In the genomic region with DNA sequence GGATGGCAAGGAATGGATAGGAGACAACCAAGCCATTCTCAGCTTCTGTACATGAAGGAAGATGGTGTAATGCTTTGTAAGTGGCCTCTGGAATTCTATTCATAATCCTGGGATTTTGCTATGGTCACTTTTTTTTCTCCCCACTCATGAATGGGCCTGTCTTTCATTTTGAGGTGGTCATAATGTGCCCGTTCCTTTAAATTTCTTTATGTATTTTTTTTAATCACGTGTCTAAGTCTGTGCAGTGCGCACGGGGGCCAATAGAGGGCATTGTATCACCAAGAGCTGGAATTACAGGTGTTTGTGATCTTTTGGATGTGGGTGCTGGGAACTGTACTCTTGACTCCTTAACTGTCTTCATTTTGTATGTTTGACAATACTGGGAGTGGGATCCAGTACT, we compare ENCODE assay signal across 8 mouse cellular contexts. TPM values are rescaled to one million over a fixed set of nuclear protein-coding genes. Genes with fewer than 3 reads are reported as not detected.
A peak's percentile ranks its signal among the peaks of the same experiment; 100 is the strongest.
DNase-seq lines count a peak whose midpoint lies in the region; ATAC-seq and TF ChIP-seq lines count a peak whose summit lies in the region.

No protein-coding gene starts in this region.

- peak; percentile 87 for DNase-seq in MEL (ENCODE audit: low read depth, low spot score)
- peak; percentile 50 for DNase-seq in cerebellum, adult 9-11 months
- DNase-seq in heart, adult 2 months, result peak; percentile 38 to 57
- DNase-seq in kidney, adult 9 months, result peak; percentile 72
- DNase-seq in lung, adult 18-20 months, result peak; percentile 46 to 58

- H3K4me2 ChIP-seq in neural tube, embryonic 15.5 days, result peak overlapping the region; percentile 90

- peak overlapping the region; percentile 100 for H3K4me3 ChIP-seq in erythroblast, embryonic 14.5 days (replicated peaks)
- peak overlapping the region; percentile 71 to 81 for H3K4me3 ChIP-seq in MEL (ENCODE audit: control insufficient read depth in 1 of 2, insufficient read depth in 1 of 2, low read depth in 2 of 2, low read length in 2 of 2)
- H3K4me3 ChIP-seq in heart, adult 2 months, result peak overlapping the region; percentile 64
- peak overlapping the region; percentile 86 for H3K4me3 ChIP-seq in neural tube, embryonic 15.5 days (replicated peaks)

- H3K36me3 ChIP-seq in erythroblast, embryonic 14.5 days (ENCODE audit: control insufficient read depth), result peaks cover 64% of the 10 kb centered on the region
- peaks cover 10 to 26% of the 10 kb centered on the region in 2 experiments for H3K36me3 ChIP-seq in MEL (ENCODE audit: control insufficient read depth in 1 of 2, insufficient read depth in 2 of 2, low read length in 2 of 2)
- no peaks in the 10 kb centered on the region for H3K36me3 ChIP-seq in heart, adult 2 months (ENCODE audit: control insufficient read depth, insufficient read depth, low read length)
- no peaks in the 10 kb centered on the region for H3K36me3 ChIP-seq in neural tube, embryonic 15.5 days

- no peaks in the 10 kb centered on the region for H3K9me3 ChIP-seq in erythroblast, embryonic 14.5 days (ENCODE audit: control insufficient read depth, low read length)
- no peaks in the 10 kb centered on the region for H3K9me3 ChIP-seq in MEL (replicated peaks; ENCODE audit: insufficient read depth, low read length)
- no peaks in the 10 kb centered on the region for H3K9me3 ChIP-seq in neural tube, embryonic 15.5 days (replicated peaks)

- TF ChIP-seq CTCF in MEL (IDR thresholded peaks at IDR 0.05 in 2 of 3, conservative IDR thresholded peaks at IDR 0.05 in 1 of 3; ENCODE audit: control insufficient read depth in 1 of 3, insufficient read depth in 1 of 3, low read depth in 2 of 3, low read length in 3 of 3, poor library complexity in 1 of 3, severe bottlenecking in 1 of 3), result peak; percentile 64 to 74 (median 70)
- TF ChIP-seq CTCF in heart, adult 2 months (IDR thresholded peaks at IDR 0.05), result peak; percentile 77

- intact Hi-C loops in heart, adult 2 months (cut with DNase I), result loop anchor here (2.0 to 5.0 kb wide), 4 partner anchors 14 to 367 kb away; partner anchors contain the start of genes Ttc28 and Ulk1

- peak overlapping the region; percentile 97 for H3K27ac ChIP-seq in MEL (ENCODE audit: control insufficient read depth, low read depth, low read length)
- H3K27ac ChIP-seq in heart, adult 2 months, result peak overlapping the region; percentile 88
- peak overlapping the region; percentile 58; the same call in 1 of the 2 replicates for H3K27ac ChIP-seq in neural tube, embryonic 15.5 days (replicated peaks)

- no peaks in the 10 kb centered on the region for H3K27me3 ChIP-seq in erythroblast, embryonic 14.5 days (ENCODE audit: control insufficient read depth)
- H3K27me3 ChIP-seq in MEL (ENCODE audit: control insufficient read depth in 1 of 2, insufficient read depth in 2 of 2, low read length in 2 of 2), result no peaks in the 10 kb centered on the region
- no peaks in the 10 kb centered on the region for H3K27me3 ChIP-seq in heart, adult 2 months (ENCODE audit: control insufficient read depth, insufficient read depth, low read length)
- no peaks in the 10 kb centered on the region for H3K27me3 ChIP-seq in neural tube, embryonic 15.5 days (replicated peaks)

- 10% methylated on average over 4 of the region's 4 CpGs for WGBS in heart, adult 2 months
- whole genome bisulfite sequencing in neural tube, embryonic 15.5 days, result 12% methylated on average over 4 of the region's 4 CpGs

- no peak for TF ChIP-seq EP300 in MEL (IDR thresholded peaks at IDR 0.05; ENCODE audit: low read depth in 1 of 2, low read length in 2 of 2)
- TF ChIP-seq EP300 in heart, adult 2 months (IDR thresholded peaks at IDR 0.05; ENCODE audit: insufficient read depth, low read depth, low read length), result no peak

- TF ChIP-seq POLR2A in MEL (IDR thresholded peaks at IDR 0.05; ENCODE audit: control insufficient read depth in 1 of 2, insufficient read depth in 1 of 2, low read depth in 1 of 2, low read length in 2 of 2, poor library complexity in 1 of 2), result no peak
- TF ChIP-seq POLR2A in heart, adult 2 months (IDR thresholded peaks at IDR 0.05; ENCODE audit: insufficient read depth, low read depth, low read length), result no peak

- no peak for ATAC-seq in erythroblast, adult 5-6 weeks (replicated peaks; ENCODE audit: low FRiP score, poor library complexity, severe bottlenecking)
- ATAC-seq in neural tube, embryonic 15.5 days (ENCODE audit: low FRiP score), result no peak

- H3K4me1 ChIP-seq in erythroblast, embryonic 14.5 days (ENCODE audit: control insufficient read depth), result peaks cover 62% of the 10 kb centered on the region
- peaks cover 3 to 11% of the 10 kb centered on the region in 2 experiments for H3K4me1 ChIP-seq in MEL (ENCODE audit: control insufficient read depth in 1 of 2, insufficient read depth in 2 of 2, low read length in 2 of 2)
- H3K4me1 ChIP-seq in heart, adult 2 months (ENCODE audit: control insufficient read depth, insufficient read depth, low read length), result peaks cover 1% of the 10 kb centered on the region
- peaks cover 20% of the 10 kb centered on the region for H3K4me1 ChIP-seq in neural tube, embryonic 15.5 days

- peak; percentile 54 for TF ChIP-seq RAD21 in MEL (IDR thresholded peaks at IDR 0.05; ENCODE audit: low read depth, low read length)

- peaks cover 22% of the 10 kb centered on the region for H3K79me2 ChIP-seq in MEL (ENCODE audit: control insufficient read depth, insufficient read depth, low read length, poor library complexity)
- H3K79me2 ChIP-seq in heart, adult 2 months (replicated peaks; ENCODE audit: control insufficient read depth, insufficient read depth, low read length), result no peaks in the 10 kb centered on the region

- H3K9ac ChIP-seq in MEL (ENCODE audit: control insufficient read depth, low read depth, low read length, poor library complexity, severe bottlenecking), result peak overlapping the region; percentile 83
- peak overlapping the region; percentile 18; the same call in 1 of the 2 replicates for H3K9ac ChIP-seq in heart, adult 2 months (ENCODE audit: low read depth, low read length)
- peak overlapping the region; percentile 43 for H3K9ac ChIP-seq in neural tube, embryonic 15.5 days (replicated peaks)

TF ChIP-seq in MEL, 35 proteins besides CTCF, POLR2A, EP300 and RAD21 (continues in another document):
- TF ChIP-seq BHLHE40 (IDR thresholded peaks at IDR 0.05; ENCODE audit: borderline replicate concordance, low read depth, low read length), result peak; percentile 92
- TF ChIP-seq HCFC1 (IDR thresholded peaks at IDR 0.05; ENCODE audit: low read depth, low read length), result peak; percentile 33; the same call in 1 of the 2 replicates
- TF ChIP-seq SMC3 (IDR thresholded peaks at IDR 0.05; ENCODE audit: low read depth, low read length), result peak; percentile 41; the same call in 1 of the 2 replicates
- TF ChIP-seq SIN3A (IDR thresholded peaks at IDR 0.05; ENCODE audit: low read length), result peak; percentile 90
- TF ChIP-seq TCF12 (IDR thresholded peaks at IDR 0.05; ENCODE audit: low read depth, low read length), result 0 out of 2 replicates have a peak, but pooled peaks have one; percentile 1
- no peak for TF ChIP-seq MAZ (IDR thresholded peaks at IDR 0.05; ENCODE audit: low read depth, low read length)
- TF ChIP-seq MAX (IDR thresholded peaks at IDR 0.05; ENCODE audit: low read length), result peak; percentile 89; the same call in 1 of the 2 replicates
- peak; percentile 16; the same call in 1 of the 2 replicates for TF ChIP-seq ETS1 (IDR thresholded peaks at IDR 0.05; ENCODE audit: low read depth, low read length)

RNA-seq across cellular contexts. Expression of gene Chek2, which starts 0.7 kb away (rescaled TPM):
- polyA plus RNA-seq in erythroblast, embryonic 14.5 days (2012), result 0.50 and 0.52 TPM in 2 replicates
- total RNA-seq in erythroblast, adult 5-6 weeks (2015; ENCODE audit: low replicate concordance), result 70.4 and 71.9 TPM in 2 replicates
- 86.9 and 122 TPM in 2 replicates for total RNA-seq in erythroblast, adult 5-6 weeks (2017; ENCODE audit: low replicate concordance)
- total RNA-seq in MEL (2012; rRNA removed), result 22.2 and 23.9 TPM in 2 replicates
- polyA plus RNA-seq in MEL (2012; ENCODE audit: insufficient read depth in 1 of 2, insufficient read length in 2 of 2, low read depth in 1 of 2, low replicate concordance in 2 of 2, missing spikeins in 1 of 2), result 10 to 100 TPM in 1 of 2 experiments, not detected in 1; 24.1 TPM
- 1 to 10 TPM; 2.6 to 3.1 TPM for total RNA-seq in heart, adult 2 months (2021)
- 3.4 and 5.5 TPM in 2 replicates for polyA plus RNA-seq in heart, adult 2 months (2012; rRNA removed)
- polyA plus RNA-seq in neural tube, embryonic 15.5 days (2015; fragmentation: Nextera tagmentation; extraction: Ambion mirVana), result 6.0 and 13.2 TPM in 2 replicates

RNA-seq across cellular contexts. Expression of gene Hscb, which starts 0.9 kb away (rescaled TPM):
- polyA plus RNA-seq in erythroblast, embryonic 14.5 days (2012), result 19.1 and 22.4 TPM in 2 replicates
- 121 and 159 TPM in 2 replicates for total RNA-seq in erythroblast, adult 5-6 weeks (2015; ENCODE audit: low replicate concordance)
- total RNA-seq in erythroblast, adult 5-6 weeks (2017; ENCODE audit: low replicate concordance), result 133 and 153 TPM in 2 replicates
- total RNA-seq in MEL (2012; rRNA removed), result 20.1 and 29.4 TPM in 2 replicates
- polyA plus RNA-seq in MEL (2012; ENCODE audit: insufficient read depth in 1 of 2, insufficient read length in 2 of 2, low read depth in 1 of 2, low replicate concordance in 2 of 2, missing spikeins in 1 of 2), result 10 to 100 TPM in 1 of 2 experiments, not detected in 1; 29.0 TPM
- total RNA-seq in heart, adult 2 months (2021), result 10 to 100 TPM; 18.5 to 18.7 TPM
- 14.8 and 17.7 TPM in 2 replicates for polyA plus RNA-seq in heart, adult 2 months (2012; rRNA removed)
- 10.8 and 15.9 TPM in 2 replicates for polyA plus RNA-seq in neural tube, embryonic 15.5 days (2015; fragmentation: Nextera tagmentation; extraction: Ambion mirVana)

RNA-seq across cellular contexts. Expression of gene Ulk1, which starts 30.6 kb away (rescaled TPM):
- 17.0 and 20.3 TPM in 2 replicates for polyA plus RNA-seq in erythroblast, embryonic 14.5 days (2012)
- 282 and 363 TPM in 2 replicates for total RNA-seq in erythroblast, adult 5-6 weeks (2015; ENCODE audit: low replicate concordance)
- total RNA-seq in erythroblast, adult 5-6 weeks (2017; ENCODE audit: low replicate concordance), result 327 and 394 TPM in 2 replicates
- total RNA-seq in MEL (2012; rRNA removed), result 4.9 and 5.2 TPM in 2 replicates
- polyA plus RNA-seq in MEL (2012; ENCODE audit: insufficient read depth in 1 of 2, insufficient read length in 2 of 2, low read depth in 1 of 2, low replicate concordance in 2 of 2, missing spikeins in 1 of 2), result 10 to 100 TPM in 1 of 2 experiments, not detected in 1; 23.0 TPM
- 10 to 100 TPM; 64.8 to 82.1 TPM for total RNA-seq in heart, adult 2 months (2021)
- polyA plus RNA-seq in heart, adult 2 months (2012; rRNA removed), result 55.9 and 62.6 TPM in 2 replicates
- polyA plus RNA-seq in neural tube, embryonic 15.5 days (2015; fragmentation: Nextera tagmentation; extraction: Ambion mirVana), result 24.3 and 27.0 TPM in 2 replicates

RNA-seq across cellular contexts. Expression of gene Ttc28, which starts 39.1 kb away (rescaled TPM):
- polyA plus RNA-seq in erythroblast, embryonic 14.5 days (2012), result 0.04 and 0.06 TPM in 2 replicates
- 0.63 and 2.5 TPM in 2 replicates for total RNA-seq in erythroblast, adult 5-6 weeks (2015; ENCODE audit: low replicate concordance)
- 0.51 and 1.5 TPM in 2 replicates for total RNA-seq in erythroblast, adult 5-6 weeks (2017; ENCODE audit: low replicate concordance)
- 1.1 and 1.2 TPM in 2 replicates for total RNA-seq in MEL (2012; rRNA removed)
- polyA plus RNA-seq in MEL (2012; ENCODE audit: insufficient read depth in 1 of 2, insufficient read length in 2 of 2, low read depth in 1 of 2, low replicate concordance in 2 of 2, missing spikeins in 1 of 2), result 1 to 10 TPM in 1 of 2 experiments, not detected in 1; 1.8 TPM
- 10 to 100 TPM; 12.3 to 15.0 TPM for total RNA-seq in heart, adult 2 months (2021)
- 7.2 and 7.3 TPM in 2 replicates for polyA plus RNA-seq in heart, adult 2 months (2012; rRNA removed)
- polyA plus RNA-seq in neural tube, embryonic 15.5 days (2015; fragmentation: Nextera tagmentation; extraction: Ambion mirVana), result 18.3 and 18.8 TPM in 2 replicates

Comparison
In these comparisons a context has a peak if more than half of its experiments do, and no peak if none do; other contexts are left out.
1. H3K9ac ChIP-seq: peak in every context shown above with its lines; median percentile 83 in MEL; 43 in neural tube, embryonic 15.5 days; 18 in heart, adult 2 months.